Mouse (Mus musculus) forebrain, embryonic 11.5 days (tissue): ENCODE data around the gene Ankrd55. TPM values are rescaled to one million over a fixed set of nuclear protein-coding genes. Genes with fewer than 3 reads are reported as not detected.

Experiments
- ATAC-seq: fragments of 200-750 bp; cut with Nextera tagmentation; replicated peaks from 2 replicates; pipeline ENCODE4 v1.8.0; 2017; ENCODE audit warnings: moderate TSS enrichment; ENCODE audit not compliant: low FRiP score
- DNase-seq: peaks from one replicate; pipeline ENCODE4 v3.0.0-alpha.2; 2017; ENCODE audit warnings: low spot score
- H3K27ac ChIP-seq: fragments of 300-500 bp; sonication (generic); 2 replicates; pipeline ENCODE4 v1.5.1; 2014; ENCODE audit warnings: low read depth, low read length
- H3K27me3 ChIP-seq: fragments of 300-500 bp; sonication (generic); 2 replicates; pipeline ENCODE4 v1.6.1; 2014; ENCODE audit warnings: mild to moderate bottlenecking, low read length, mixed read lengths; ENCODE audit not compliant: control insufficient read depth, insufficient read depth
- H3K36me3 ChIP-seq: fragments of 300-500 bp; sonication (generic); 2 replicates; pipeline ENCODE4 v1.6.1; 2014; ENCODE audit warnings: mild to moderate bottlenecking, low read length, moderate library complexity, mixed read lengths; ENCODE audit not compliant: control insufficient read depth, insufficient read depth
- H3K4me1 ChIP-seq: fragments of 300-500 bp; sonication (generic); replicated peaks from 2 replicates; pipeline ENCODE4 v1.6.1; 2014; ENCODE audit warnings: low read length, mixed read lengths; ENCODE audit not compliant: control insufficient read depth, insufficient read depth
- H3K4me2 ChIP-seq: fragments of 300-500 bp; sonication (generic); 2 replicates; pipeline ENCODE4 v1.6.1; 2014; ENCODE audit warnings: low read depth, mild to moderate bottlenecking, low read length, moderate library complexity, mixed read lengths; ENCODE audit not compliant: severe bottlenecking
- H3K4me3 ChIP-seq: fragments of 300-500 bp; sonication (generic); 2 replicates; pipeline ENCODE4 v1.5.1; 2014; ENCODE audit warnings: low read depth, low read length
- H3K9ac ChIP-seq: fragments of 300-500 bp; sonication (generic); 2 replicates; pipeline ENCODE4 v1.6.1; 2014; ENCODE audit warnings: low read length
- H3K9me3 ChIP-seq: fragments of 300-500 bp; sonication (generic); 2 replicates; pipeline ENCODE4 v1.6.1; 2016; ENCODE audit warnings: low read length, mixed read lengths; ENCODE audit not compliant: control insufficient read depth
- WGBS: fragments of 180-500 bp; shearing (Covaris S2); extraction: QIAGEN DNeasy Blood & Tissue Kit; methylation state at CpG from one replicate; pipeline ENCODE4 v1.1.7; 2014; 5-methylcytosine and 5-hydroxymethylcytosine counted together
- polyA plus RNA-seq: library from polyadenylated mRNA; unstranded; fragments of >200 nt; fragmentation: Nextera tagmentation; extraction: Ambion mirVana; gene quantifications from 2 replicates; pipeline ENCODE4 v1.2.1, GENCODE M21; 2014

The Ankrd55 gene
- polyA plus RNA-seq, 1 experiment from 2014 or later, result 1.3 TPM

DNA sequence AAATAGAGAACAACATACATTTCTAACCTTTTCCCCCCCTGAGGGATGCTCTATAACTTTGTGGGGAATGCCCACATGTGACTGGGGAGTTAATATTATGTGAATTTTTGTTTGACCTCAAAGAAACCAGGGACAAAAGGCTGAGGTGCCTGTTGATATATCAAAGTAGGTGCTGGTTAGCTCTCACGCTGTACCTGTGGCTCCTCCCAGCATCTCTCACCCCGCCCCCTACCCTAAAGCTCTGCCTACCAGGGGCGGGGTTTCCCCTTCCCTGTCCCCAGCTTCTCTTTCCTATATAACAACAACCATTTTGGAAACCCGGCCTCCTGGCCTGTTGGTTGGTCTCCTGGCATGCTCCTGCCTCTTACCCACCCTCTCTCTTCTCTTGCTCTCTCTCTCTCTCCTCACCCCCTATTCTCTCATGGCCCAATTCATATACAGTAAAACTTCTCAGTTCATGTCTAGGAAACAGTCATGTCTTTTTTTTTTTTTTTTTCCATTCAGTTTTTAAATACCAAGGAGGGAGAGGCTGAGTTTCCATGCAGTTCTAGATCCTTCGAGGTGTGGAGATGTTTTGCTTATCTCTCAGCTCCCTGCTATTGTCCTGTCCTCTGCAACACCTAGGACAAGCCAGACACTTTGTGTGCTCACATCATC lies 54.8 kb downstream of the Ankrd55 start:
- Histone ChIP-seq H3K36me3 (no peaks in the 10 kb centered on the region), H3K4me2 (no peak overlapping the region), H3K9me3 (no peaks in the 10 kb centered on the region), H3K27me3 (no peaks in the 10 kb centered on the region), H3K9ac (no peak overlapping the region), H3K4me1 (no peaks in the 10 kb centered on the region), H3K27ac (no peak overlapping the region), H3K4me3 (no peak overlapping the region)
- DNase-seq (no peak), ATAC-seq (no peak)
- 60% methylated on average over 5 of the region's 5 CpGs for WGBS

DNA sequence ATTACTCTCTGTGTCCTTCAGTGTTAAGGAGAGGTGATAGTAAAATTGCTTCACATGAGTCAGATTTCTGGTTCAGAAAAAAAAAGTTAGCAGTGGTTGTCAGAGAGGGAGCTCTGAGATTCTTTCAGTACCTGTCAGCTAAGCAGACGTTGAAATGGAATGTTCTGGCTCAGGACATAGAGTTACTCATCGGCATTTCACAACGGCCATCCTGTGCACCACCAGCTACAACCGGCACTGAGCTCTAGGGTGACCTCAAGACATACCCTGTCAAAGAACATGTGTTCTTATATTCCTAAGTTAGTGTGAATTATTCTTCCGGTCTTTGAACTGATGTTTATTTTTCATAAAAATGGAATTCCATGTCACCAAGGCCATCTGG lies 55.4 kb downstream of the Ankrd55 start:
- no peaks in the 10 kb centered on the region for H3K4me1 ChIP-seq
- H3K27ac ChIP-seq, result no peak overlapping the region
- H3K27me3 ChIP-seq, result no peaks in the 10 kb centered on the region
- DNase-seq (no peak), ATAC-seq (no peak)
- no peaks in the 10 kb centered on the region for H3K9me3 ChIP-seq
- H3K36me3 ChIP-seq, result no peaks in the 10 kb centered on the region
- WGBS, result 84% methylated on average over 5 of the region's 5 CpGs
- no peak overlapping the region for H3K4me3 ChIP-seq
- no peak overlapping the region for H3K4me2 ChIP-seq
- H3K9ac ChIP-seq, result no peak overlapping the region

DNA sequence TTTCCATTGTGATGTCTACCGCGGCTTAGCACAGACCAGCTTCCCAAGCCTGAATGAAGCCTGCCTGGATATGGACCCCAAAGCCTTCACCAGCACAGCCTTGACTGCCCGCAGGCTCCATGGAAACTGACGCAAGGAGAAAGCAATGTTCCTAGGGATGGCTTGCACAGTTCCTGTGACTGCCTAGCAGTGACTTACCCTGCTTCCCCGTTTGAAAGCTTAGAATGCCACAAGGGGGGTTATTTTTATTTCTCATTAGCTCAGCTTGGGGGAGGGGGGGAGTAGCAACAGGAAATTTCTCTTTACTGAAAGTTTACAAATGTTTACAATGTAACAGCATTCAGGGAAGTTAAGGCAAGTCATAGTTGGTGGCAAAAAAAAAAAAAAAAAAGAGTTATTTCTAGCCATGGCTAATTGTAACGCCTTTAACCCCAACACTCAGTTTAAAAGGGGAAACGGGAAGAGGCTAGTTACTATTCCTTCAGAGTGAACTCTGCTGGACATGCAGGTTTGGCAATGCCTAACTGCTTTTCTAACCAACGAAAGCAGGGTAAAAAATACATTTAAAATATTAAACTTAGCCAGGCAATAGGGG lies 56.1 kb downstream of the Ankrd55 start:
- Histone ChIP-seq H3K36me3 (no peaks in the 10 kb centered on the region), H3K4me2 (no peak overlapping the region), H3K9ac (no peak overlapping the region), H3K27me3 (no peaks in the 10 kb centered on the region), H3K9me3 (no peaks in the 10 kb centered on the region), H3K4me1 (no peaks in the 10 kb centered on the region), H3K4me3 (no peak overlapping the region), H3K27ac (no peak overlapping the region)
- no peak for ATAC-seq
- DNase-seq, result no peak
- WGBS, result 88% methylated on average over 8 of the region's 8 CpGs

DNA sequence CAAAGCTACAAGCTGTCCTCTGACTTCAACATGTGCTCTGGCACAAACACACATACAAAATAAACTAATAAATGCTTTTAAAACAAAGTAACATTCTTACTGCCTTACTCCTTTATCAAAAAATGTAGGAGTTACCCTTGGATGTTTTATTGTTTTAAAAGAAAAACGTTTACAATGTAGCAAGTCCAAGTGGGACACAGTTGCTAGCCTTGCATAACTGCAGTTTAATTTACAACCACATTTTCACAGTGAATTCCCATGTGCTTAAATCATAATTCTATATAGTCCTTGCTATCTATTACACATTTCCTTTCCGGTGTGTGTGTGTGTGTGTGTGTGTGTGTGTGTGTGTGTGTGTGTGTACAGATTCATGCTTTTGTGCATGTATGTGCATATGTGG lies 57.3 kb downstream of the Ankrd55 start:
- no peak for ATAC-seq
- H3K4me2 ChIP-seq, result no peak overlapping the region

DNA sequence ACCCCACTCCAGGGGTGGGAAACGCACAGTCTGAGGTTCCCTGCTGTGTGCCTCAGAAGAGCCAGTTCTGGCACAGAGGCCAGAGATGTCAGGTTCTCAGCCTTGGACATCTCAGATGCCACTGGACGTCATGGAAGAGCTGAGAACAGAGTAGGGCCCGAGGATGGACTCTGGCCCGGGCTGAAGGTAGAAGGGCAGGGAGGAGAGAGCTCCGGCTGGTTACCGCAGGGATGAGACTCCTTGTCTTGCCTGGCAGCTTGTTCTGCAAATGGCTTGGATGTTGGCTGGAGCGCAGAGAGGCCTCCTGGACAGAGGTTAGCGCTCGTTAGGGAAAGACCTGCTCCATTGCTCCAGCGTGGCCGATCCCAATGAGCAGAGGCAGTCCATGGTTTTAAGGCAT lies 57.8 kb downstream of the Ankrd55 start:
- Histone ChIP-seq H3K4me3 (no peak overlapping the region), H3K4me2 (no peak overlapping the region), H3K36me3 (no peaks in the 10 kb centered on the region), H3K4me1 (no peaks in the 10 kb centered on the region), H3K9me3 (no peaks in the 10 kb centered on the region), H3K27ac (no peak overlapping the region), H3K27me3 (no peaks in the 10 kb centered on the region), H3K9ac (no peak overlapping the region)
- ATAC-seq (no peak), DNase-seq (no peak)
- WGBS, result 74% methylated on average over 11 of the region's 11 CpGs

More for the DNA sequence above, 57.3 kb downstream of the Ankrd55 start:
- Histone ChIP-seq H3K36me3 (no peaks in the 10 kb centered on the region), H3K9me3 (no peaks in the 10 kb centered on the region), H3K4me1 (no peaks in the 10 kb centered on the region), H3K4me3 (no peak overlapping the region), H3K9ac (no peak overlapping the region), H3K27me3 (no peaks in the 10 kb centered on the region), H3K27ac (no peak overlapping the region)
- WGBS, result 79% methylated on average over 2 of the region's 2 CpGs
- no peak for DNase-seq

DNA sequence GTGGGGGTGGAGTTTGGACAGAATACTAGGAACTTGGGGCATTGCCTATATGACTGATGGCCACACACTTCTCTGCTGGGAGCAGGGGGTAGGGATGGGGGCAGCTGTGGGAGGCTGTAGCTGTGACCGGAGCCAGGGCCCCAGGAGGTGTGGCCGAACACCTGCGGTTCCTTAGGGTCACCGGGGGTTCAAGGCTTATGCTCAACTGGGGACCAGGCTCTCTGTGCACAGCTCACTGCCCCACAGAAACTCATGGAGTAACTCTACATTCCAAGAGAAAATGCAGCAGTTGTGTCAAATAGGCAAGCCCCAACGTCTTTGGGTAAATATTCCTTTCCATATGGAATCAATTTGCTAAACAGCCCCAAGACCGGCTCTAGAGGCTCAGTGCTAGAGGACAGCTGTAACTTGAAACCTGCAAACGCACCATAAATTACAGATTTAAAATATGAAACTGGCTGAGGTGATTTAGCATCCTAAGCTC lies 58.5 kb downstream of the Ankrd55 start:
- Histone ChIP-seq H3K9me3 (no peaks in the 10 kb centered on the region), H3K36me3 (no peaks in the 10 kb centered on the region), H3K4me3 (no peak overlapping the region), H3K9ac (no peak overlapping the region), H3K4me2 (no peak overlapping the region), H3K4me1 (no peaks in the 10 kb centered on the region), H3K27ac (no peak overlapping the region), H3K27me3 (no peaks in the 10 kb centered on the region)
- peak; percentile 47 for DNase-seq
- no peak for ATAC-seq
- 64% methylated on average over 7 of the region's 7 CpGs for WGBS

DNA sequence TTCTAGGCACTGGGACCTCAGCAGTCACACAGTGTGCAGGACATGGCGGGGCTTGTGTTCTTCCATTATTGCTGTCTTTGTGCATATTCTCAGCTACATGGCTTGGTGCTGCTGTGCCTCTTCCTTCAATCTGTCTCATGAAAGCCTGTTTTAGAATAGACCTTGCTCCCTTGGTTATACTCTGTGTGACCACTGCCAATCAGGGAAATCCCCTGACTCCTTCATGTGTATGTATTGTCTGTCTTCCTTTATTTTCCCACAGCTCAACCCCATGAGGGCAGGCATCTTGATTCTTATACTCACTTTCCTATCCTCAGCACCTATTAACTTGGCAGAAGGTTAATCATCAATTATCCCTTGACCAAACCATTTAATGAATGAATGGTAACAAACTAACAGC lies 60.0 kb downstream of the Ankrd55 start:
- H3K4me1 ChIP-seq, result no peaks in the 10 kb centered on the region
- H3K36me3 ChIP-seq, result no peaks in the 10 kb centered on the region
- no peaks in the 10 kb centered on the region for H3K27me3 ChIP-seq
- no peak overlapping the region for H3K27ac ChIP-seq
- no peak overlapping the region for H3K4me3 ChIP-seq
- no peak overlapping the region for H3K9ac ChIP-seq
- no peak overlapping the region for H3K4me2 ChIP-seq
- 87% methylated on average over 1 of the region's 1 CpGs for WGBS
- H3K9me3 ChIP-seq, result no peaks in the 10 kb centered on the region
- ATAC-seq (no peak), DNase-seq (peak; percentile 36)

DNA sequence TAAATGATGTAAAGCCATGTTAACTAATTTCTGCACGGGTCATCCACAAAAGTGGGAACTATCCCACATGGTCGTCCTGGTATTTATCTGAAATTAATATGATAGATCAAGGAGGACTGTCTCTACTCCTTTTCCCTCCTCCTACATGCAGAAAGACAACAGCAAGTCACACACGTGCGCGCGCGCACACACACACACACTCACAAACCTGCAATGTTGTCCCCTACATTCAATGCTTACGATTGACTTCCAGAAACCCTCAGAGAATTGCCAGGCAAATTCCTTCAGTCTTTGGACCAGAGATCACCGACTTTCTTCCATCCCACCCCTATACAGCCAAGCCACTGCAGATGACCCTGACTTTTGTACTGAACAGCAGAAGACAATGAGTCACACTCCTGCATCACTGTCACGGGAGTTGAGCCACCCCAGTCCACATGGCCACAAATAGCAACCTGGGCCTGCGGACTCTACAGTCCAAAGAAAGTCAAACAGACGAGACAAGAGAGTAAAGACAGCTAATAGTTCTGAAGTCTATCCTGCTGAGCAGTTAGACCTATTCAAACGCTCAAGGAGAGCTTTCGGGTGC lies 60.7 kb downstream of the Ankrd55 start:
- H3K36me3 ChIP-seq, result no peaks in the 10 kb centered on the region
- DNase-seq (no peak), ATAC-seq (no peak)
- 92% methylated on average over 14 of the region's 14 CpGs for WGBS
- no peak overlapping the region for H3K9ac ChIP-seq
- no peaks in the 10 kb centered on the region for H3K4me1 ChIP-seq
- H3K27ac ChIP-seq, result no peak overlapping the region
- no peaks in the 10 kb centered on the region for H3K9me3 ChIP-seq
- H3K27me3 ChIP-seq, result no peaks in the 10 kb centered on the region
- H3K4me3 ChIP-seq, result no peak overlapping the region
- no peak overlapping the region for H3K4me2 ChIP-seq

DNA sequence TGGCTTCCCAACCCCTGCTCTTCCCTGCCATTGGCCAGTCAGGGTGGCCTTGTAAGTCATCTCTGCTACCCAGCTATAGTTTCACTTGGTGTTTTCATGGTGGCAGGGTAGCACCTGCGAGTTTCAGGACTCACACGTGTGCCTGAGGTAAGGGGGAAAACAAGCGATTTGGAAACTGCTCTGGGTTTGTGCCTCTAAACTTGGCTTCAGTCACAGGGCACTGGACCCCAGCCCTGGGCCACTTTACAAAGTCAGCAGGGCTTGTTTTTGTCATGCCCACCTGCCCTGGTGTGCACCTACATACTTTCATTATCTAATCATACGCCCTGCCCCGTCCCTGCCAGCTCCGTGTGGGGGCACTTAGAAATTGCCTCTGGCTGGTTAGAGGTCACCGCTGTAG lies 61.2 kb downstream of the Ankrd55 start:
- WGBS, result 93% methylated on average over 7 of the region's 7 CpGs

More for the DNA sequence above, 61.2 kb downstream of the Ankrd55 start:
- ATAC-seq (no peak), DNase-seq (peak; percentile 14)
- H3K4me2 ChIP-seq, result no peak overlapping the region
- H3K36me3 ChIP-seq, result no peaks in the 10 kb centered on the region
- no peaks in the 10 kb centered on the region for H3K9me3 ChIP-seq
- H3K27ac ChIP-seq, result no peak overlapping the region
- H3K9ac ChIP-seq, result no peak overlapping the region
- H3K4me3 ChIP-seq, result no peak overlapping the region
- H3K27me3 ChIP-seq, result no peaks in the 10 kb centered on the region
- H3K4me1 ChIP-seq, result peaks cover 2% of the 10 kb centered on the region; the same call in 1 of the 2 replicates
